Mouse (Mus musculus): ENCODE results near the gene Polr3e. TPM values are rescaled to one million over a fixed set of nuclear protein-coding genes. Genes with fewer than 3 reads are reported as not detected.
"Not testable (repeated sequence)": the region's sequence is repeated elsewhere in the genome, so short reads cannot be mapped to it uniquely, and the experiment has no call there.

Gene Polr3e
- polyA plus RNA-seq, 1 experiment, result 10.9 TPM

DNA sequence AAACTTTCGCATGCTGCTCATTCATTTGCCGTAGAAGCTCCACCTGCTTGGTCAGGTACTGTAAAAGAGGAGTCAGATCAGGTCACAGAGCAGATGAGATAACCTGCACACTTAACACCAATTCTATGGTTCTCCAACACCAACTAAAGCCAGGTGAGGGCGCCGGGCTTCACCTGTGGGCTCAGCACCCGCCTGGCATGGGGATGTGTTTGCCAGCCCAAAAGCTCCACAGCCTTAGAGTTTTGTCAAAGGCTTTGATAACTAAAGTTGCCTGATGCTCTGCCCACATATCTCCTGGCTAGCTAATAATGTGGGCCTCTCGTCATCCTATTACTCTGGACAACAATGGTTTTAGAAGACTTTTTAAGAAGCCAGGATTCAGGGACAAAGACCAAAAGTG is 43.1 kb downstream of the Polr3e start:
- no peaks in the 10 kb centered on the region for H3K27me3 ChIP-seq (ENCODE audit: control insufficient read depth, insufficient read depth, low read length)
- H3K27ac ChIP-seq (ENCODE audit: insufficient read depth, low read depth, low read length), result no peak overlapping the region
- peaks cover 37% of the 10 kb centered on the region for H3K36me3 ChIP-seq (ENCODE audit: control insufficient read depth, insufficient read depth, low read length)
- no peak for TF ChIP-seq POLR2A (IDR thresholded peaks at IDR 0.05; ENCODE audit: low read depth, low read length)
- TF ChIP-seq CTCF (IDR thresholded peaks at IDR 0.05; ENCODE audit: extremely low read depth, insufficient read length, insufficient replicate concordance, low read depth, low read length), result peak; percentile 46; the same call in 1 of the 2 replicates
- H3K4me1 ChIP-seq (ENCODE audit: control insufficient read depth, insufficient read depth, insufficient read length, low read length), result peaks cover 5% of the 10 kb centered on the region; the same call in 1 of the 2 replicates
- 29% methylated on average over 6 of the region's 6 CpGs for WGBS
- no peak overlapping the region for H3K4me3 ChIP-seq (ENCODE audit: low read depth, low read length)

DNA sequence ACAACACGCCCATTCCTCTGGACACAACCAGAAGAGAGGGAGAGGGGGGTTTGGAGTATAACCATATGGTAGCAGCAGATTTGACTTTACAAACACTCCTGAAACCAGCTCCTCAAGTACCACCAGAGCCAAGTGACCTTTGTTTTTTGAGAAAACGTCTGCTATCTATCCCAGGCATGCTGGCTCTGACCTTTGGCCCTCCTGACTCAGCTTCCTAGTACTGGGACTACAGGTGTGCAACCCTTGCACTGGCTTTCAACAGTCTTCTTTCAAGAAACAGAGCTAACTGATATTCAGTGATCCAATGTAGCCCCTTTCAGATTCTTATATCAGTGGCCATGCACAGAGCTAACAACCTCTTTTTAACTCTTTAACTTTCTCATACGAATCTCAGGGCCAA is 44.3 kb downstream of the Polr3e start:
- H3K4me3 ChIP-seq (ENCODE audit: low read depth, low read length), result no peak overlapping the region
- H3K27me3 ChIP-seq (ENCODE audit: control insufficient read depth, insufficient read depth, low read length), result no peaks in the 10 kb centered on the region
- peaks cover 5% of the 10 kb centered on the region; the same call in 1 of the 2 replicates for H3K4me1 ChIP-seq (ENCODE audit: control insufficient read depth, insufficient read depth, insufficient read length, low read length)
- peak overlapping the region; percentile 81 for H3K27ac ChIP-seq (ENCODE audit: insufficient read depth, low read depth, low read length)
- peaks cover 35% of the 10 kb centered on the region for H3K36me3 ChIP-seq (ENCODE audit: control insufficient read depth, insufficient read depth, low read length)
- 25% methylated on average over 3 of the region's 3 CpGs for WGBS
- TF ChIP-seq CTCF (IDR thresholded peaks at IDR 0.05; ENCODE audit: extremely low read depth, insufficient read length, insufficient replicate concordance, low read depth, low read length), result no peak
- no peak for TF ChIP-seq POLR2A (IDR thresholded peaks at IDR 0.05; ENCODE audit: low read depth, low read length)

DNA sequence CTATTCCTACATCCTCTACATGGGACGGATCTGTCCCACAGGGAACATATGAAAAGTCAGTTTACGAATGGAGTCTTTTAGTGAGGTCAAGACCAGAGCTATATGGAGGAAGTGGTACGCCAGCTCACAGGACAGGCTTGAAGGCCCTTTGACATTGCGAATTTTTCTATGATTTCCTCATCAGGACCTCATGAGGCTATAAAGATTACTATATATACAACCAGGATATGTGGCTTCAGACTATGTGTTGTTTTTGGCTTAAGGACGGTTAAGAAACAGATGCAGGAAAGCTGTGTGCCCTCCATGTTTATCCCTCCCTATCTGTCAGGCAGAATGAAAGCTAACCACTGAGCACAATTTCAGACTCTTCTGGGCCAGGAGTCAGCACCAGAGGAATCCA is 45.6 kb downstream of the Polr3e start:
- TF ChIP-seq POLR2A (IDR thresholded peaks at IDR 0.05; ENCODE audit: low read depth, low read length) (no peak), CTCF (IDR thresholded peaks at IDR 0.05; ENCODE audit: extremely low read depth, insufficient read length, insufficient replicate concordance, low read depth, low read length) (no peak)
- WGBS, result 60% methylated on average over 5 of the region's 5 CpGs
- peak overlapping the region; percentile 29; the same call in 1 of the 2 replicates for H3K27ac ChIP-seq (ENCODE audit: insufficient read depth, low read depth, low read length)

DNA sequence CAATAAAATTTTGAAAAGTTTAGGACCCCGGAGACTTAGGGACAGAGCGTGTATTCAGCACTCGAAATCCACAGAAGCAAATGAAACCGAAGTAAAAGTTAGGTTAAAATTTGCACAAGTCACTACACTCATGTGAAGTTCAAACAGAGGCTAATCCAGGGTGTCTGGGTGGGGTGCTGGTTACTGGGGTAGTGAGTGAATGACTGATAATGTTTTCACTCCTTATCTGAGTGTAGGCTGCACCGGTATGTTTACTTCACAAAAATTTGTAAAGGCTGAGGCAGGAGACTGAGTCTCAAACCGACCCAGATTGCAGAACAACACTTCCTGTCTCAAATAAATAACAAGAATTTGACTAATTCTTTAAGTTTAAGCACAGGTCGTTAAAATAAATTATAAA is 51.7 kb downstream of the Polr3e start:
- Histone ChIP-seq H3K4me1 (ENCODE audit: control insufficient read depth, insufficient read depth, insufficient read length, low read length) (peaks cover 3% of the 10 kb centered on the region; the same call in 1 of the 2 replicates), H3K27ac (ENCODE audit: insufficient read depth, low read depth, low read length) (no peak overlapping the region), H3K27me3 (ENCODE audit: control insufficient read depth, insufficient read depth, low read length) (no peaks in the 10 kb centered on the region), H3K36me3 (ENCODE audit: control insufficient read depth, insufficient read depth, low read length) (peaks cover 18% of the 10 kb centered on the region), H3K4me3 (ENCODE audit: low read depth, low read length) (no peak overlapping the region)
- WGBS, result 54% methylated on average over 7 of the region's 7 CpGs
- TF ChIP-seq CTCF (IDR thresholded peaks at IDR 0.05; ENCODE audit: extremely low read depth, insufficient read length, insufficient replicate concordance, low read depth, low read length) (no peak), POLR2A (IDR thresholded peaks at IDR 0.05; ENCODE audit: low read depth, low read length) (no peak)

More for the DNA sequence above, 45.6 kb downstream of the Polr3e start:
- H3K36me3 ChIP-seq (ENCODE audit: control insufficient read depth, insufficient read depth, low read length), result peaks cover 29% of the 10 kb centered on the region
- no peak overlapping the region for H3K4me3 ChIP-seq (ENCODE audit: low read depth, low read length)
- peaks cover 5% of the 10 kb centered on the region; the same call in 1 of the 2 replicates for H3K4me1 ChIP-seq (ENCODE audit: control insufficient read depth, insufficient read depth, insufficient read length, low read length)
- no peaks in the 10 kb centered on the region for H3K27me3 ChIP-seq (ENCODE audit: control insufficient read depth, insufficient read depth, low read length)

DNA sequence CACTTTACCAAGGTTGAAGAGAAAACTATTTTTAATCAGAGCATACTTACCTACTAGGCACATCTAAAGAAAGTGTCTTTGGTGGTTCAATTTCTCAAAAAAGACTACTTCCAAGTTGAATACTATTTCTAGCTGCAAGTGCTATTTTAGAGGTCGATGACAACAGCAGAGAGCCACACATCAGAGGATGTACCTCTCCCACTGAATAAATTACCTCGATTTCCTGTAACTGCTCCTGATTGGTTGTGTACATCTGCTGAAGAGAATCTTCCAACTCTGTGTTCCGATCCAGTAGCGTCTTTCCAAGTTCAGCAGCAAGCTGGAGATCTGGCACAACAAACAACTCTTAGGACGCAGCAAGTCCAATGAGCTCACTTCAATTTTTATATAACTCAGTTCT is 52.6 kb downstream of the Polr3e start:
- H3K27me3 ChIP-seq (ENCODE audit: control insufficient read depth, insufficient read depth, low read length), result no peaks in the 10 kb centered on the region
- no peak overlapping the region for H3K4me3 ChIP-seq (ENCODE audit: low read depth, low read length)
- 81% methylated on average over 5 of the region's 5 CpGs for WGBS
- no peak for TF ChIP-seq POLR2A (IDR thresholded peaks at IDR 0.05; ENCODE audit: low read depth, low read length)
- no peak for TF ChIP-seq CTCF (IDR thresholded peaks at IDR 0.05; ENCODE audit: extremely low read depth, insufficient read length, insufficient replicate concordance, low read depth, low read length)
- peaks cover 6% of the 10 kb centered on the region; the same call in 1 of the 2 replicates for H3K4me1 ChIP-seq (ENCODE audit: control insufficient read depth, insufficient read depth, insufficient read length, low read length)
- no peak overlapping the region for H3K27ac ChIP-seq (ENCODE audit: insufficient read depth, low read depth, low read length)
- H3K36me3 ChIP-seq (ENCODE audit: control insufficient read depth, insufficient read depth, low read length), result peaks cover 18% of the 10 kb centered on the region

DNA sequence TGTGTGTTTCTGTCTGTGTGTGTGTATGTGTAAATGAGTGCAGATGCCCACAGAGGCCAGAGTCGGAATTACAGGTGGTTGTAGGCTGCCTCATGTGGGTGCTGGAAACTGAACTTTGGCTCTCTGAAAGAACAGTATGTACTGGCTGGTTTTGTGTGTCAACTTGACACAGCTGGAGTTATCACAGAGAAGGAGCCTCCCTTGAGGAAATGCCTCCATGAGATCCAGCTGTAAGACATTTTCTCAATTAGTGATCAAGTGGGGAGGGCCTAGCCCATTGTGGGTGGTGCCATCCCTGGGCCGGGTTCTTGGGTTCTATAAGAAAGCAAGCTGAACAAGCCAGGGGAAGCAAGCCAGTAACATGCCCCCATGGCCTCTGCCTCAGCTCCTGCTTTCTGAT is 54.9 kb downstream of the Polr3e start:
- H3K4me1 ChIP-seq (ENCODE audit: control insufficient read depth, insufficient read depth, insufficient read length, low read length); H3K27me3 ChIP-seq (ENCODE audit: control insufficient read depth, insufficient read depth, low read length); H3K4me3 ChIP-seq (ENCODE audit: low read depth, low read length): not testable (repeated sequence)
- peak overlapping the region; percentile 61; the same call in 1 of the 2 replicates for H3K27ac ChIP-seq (ENCODE audit: insufficient read depth, low read depth, low read length)
- 62% methylated on average over 2 of the region's 2 CpGs for WGBS
- peaks cover 12% of the 10 kb centered on the region for H3K36me3 ChIP-seq (ENCODE audit: control insufficient read depth, insufficient read depth, low read length)

DNA sequence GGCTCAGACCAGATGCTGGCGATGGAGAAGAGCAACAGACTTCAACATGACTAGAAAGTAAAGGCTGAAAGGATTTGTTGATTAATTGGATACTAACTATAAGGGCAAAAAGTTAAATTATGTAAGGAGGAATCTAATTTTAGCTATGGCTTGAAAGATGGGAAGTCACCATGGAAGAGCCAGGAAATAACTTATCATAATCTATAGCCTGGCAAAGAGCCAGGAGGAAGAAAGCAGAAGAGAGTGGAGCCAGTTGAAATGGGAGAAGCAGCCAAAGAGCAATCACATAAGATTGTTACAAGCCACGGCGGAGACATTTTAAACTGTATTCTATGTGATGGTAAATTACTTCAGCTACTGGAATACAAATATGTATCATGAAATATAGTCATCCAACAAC is 56.5 kb downstream of the Polr3e start:
- peaks cover 8% of the 10 kb centered on the region; the same call in 1 of the 2 replicates for H3K4me1 ChIP-seq (ENCODE audit: control insufficient read depth, insufficient read depth, insufficient read length, low read length)
- no peak for TF ChIP-seq POLR2A (IDR thresholded peaks at IDR 0.05; ENCODE audit: low read depth, low read length)
- no peak for TF ChIP-seq CTCF (IDR thresholded peaks at IDR 0.05; ENCODE audit: extremely low read depth, insufficient read length, insufficient replicate concordance, low read depth, low read length)
- peak overlapping the region; percentile 72 for H3K27ac ChIP-seq (ENCODE audit: insufficient read depth, low read depth, low read length)
- H3K27me3 ChIP-seq (ENCODE audit: control insufficient read depth, insufficient read depth, low read length), result no peaks in the 10 kb centered on the region
- H3K4me3 ChIP-seq (ENCODE audit: low read depth, low read length), result no peak overlapping the region
- peaks cover 7% of the 10 kb centered on the region for H3K36me3 ChIP-seq (ENCODE audit: control insufficient read depth, insufficient read depth, low read length)
- 48% methylated on average over 3 of the region's 3 CpGs for WGBS

Data from small intestine, adult 2 months (tissue).